Mouse (Mus musculus): ENCODE data around the gene Faap24. TPM values are rescaled to one million over a fixed set of nuclear protein-coding genes. Genes with fewer than 3 reads are reported as not detected.

Faap24 gene
- total RNA-seq, 2 experiments from 2014 or later, result 7.7 to 8.3 TPM

Other genes with a start within 250 kb of the Faap24 start
- 10 to 100 TPM; 40.8 to 50.6 TPM for gene Slc7a10, start 210.5 kb downstream of the Faap24 start, total RNA-seq (2021)
- gene Lrp3, start 181.3 kb downstream of the Faap24 start, total RNA-seq (2021), result 10 to 100 TPM; 79.3 to 81.5 TPM
- gene Gpatch1, start 78.4 kb downstream of the Faap24 start, total RNA-seq (2021), result 10 to 100 TPM; 23.3 to 26.4 TPM
- gene Rhpn2, start 62.7 kb downstream of the Faap24 start, total RNA-seq (2021), result 1 to 10 TPM; 3.4 to 4.2 TPM
- 10 to 100 TPM; 18.2 to 23.3 TPM for gene Cep89, start 199 bp upstream of the Faap24 start, total RNA-seq (2021)
- not detected for gene Slc7a9, start 52.0 kb upstream of the Faap24 start, total RNA-seq (2021)
- gene Tdrd12, start 140.9 kb upstream of the Faap24 start, total RNA-seq (2021), result under 1 TPM; 0.23 to 0.53 TPM
- gene Nudt19, start 159.5 kb upstream of the Faap24 start, total RNA-seq (2021), result 10 to 100 TPM; 69.2 to 73.8 TPM
- under 1 TPM; 0.48 TPM for gene Rgs9bp, start 188.7 kb upstream of the Faap24 start, total RNA-seq (2021)
- gene Ankrd27, start 189.4 kb upstream of the Faap24 start, total RNA-seq (2021), result 10 to 100 TPM; 40.3 to 42.6 TPM

All from left cerebral cortex, postnatal 25 days (tissue).